Mouse (Mus musculus): Measurements from ENCODE around the gene Krtap19-9b. TPM values are rescaled to one million over a fixed set of nuclear protein-coding genes. Genes with fewer than 3 reads are reported as not detected.

Gene Krtap19-9b
- polyA plus RNA-seq, 1 experiment from 2014 or later, result not detected

Other genes with a start within 250 kb of the Krtap19-9b start
- not detected in 2 replicates for gene 2310061N02Rik, start 224.3 kb downstream of the Krtap19-9b start, polyA plus RNA-seq (2014; fragmentation: Nextera tagmentation; extraction: Ambion mirVana)
- not detected in 2 replicates for gene Krtap13-1, start 203.4 kb downstream of the Krtap19-9b start, polyA plus RNA-seq (2014; fragmentation: Nextera tagmentation; extraction: Ambion mirVana)
- gene Krtap13, start 180.6 kb downstream of the Krtap19-9b start, polyA plus RNA-seq (2014; fragmentation: Nextera tagmentation; extraction: Ambion mirVana), result not detected in 2 replicates
- not detected in 2 replicates for gene 2310034C09Rik, start 173.4 kb downstream of the Krtap19-9b start, polyA plus RNA-seq (2014; fragmentation: Nextera tagmentation; extraction: Ambion mirVana)
- not detected in 2 replicates for gene 2310057N15Rik, start 158.1 kb downstream of the Krtap19-9b start, polyA plus RNA-seq (2014; fragmentation: Nextera tagmentation; extraction: Ambion mirVana)
- gene Gm5965, start 154.4 kb downstream of the Krtap19-9b start, polyA plus RNA-seq (2014; fragmentation: Nextera tagmentation; extraction: Ambion mirVana), result not detected in 2 replicates
- not detected in 2 replicates for gene Gm20741, start 120.0 kb downstream of the Krtap19-9b start, polyA plus RNA-seq (2014; fragmentation: Nextera tagmentation; extraction: Ambion mirVana)
- gene Krtap15, start 112.0 kb downstream of the Krtap19-9b start, polyA plus RNA-seq (2014; fragmentation: Nextera tagmentation; extraction: Ambion mirVana), result not detected in 2 replicates
- not detected in 2 replicates for gene Krtap14, start 106.1 kb downstream of the Krtap19-9b start, polyA plus RNA-seq (2014; fragmentation: Nextera tagmentation; extraction: Ambion mirVana)
- gene Krtap19-1, start 62.9 kb downstream of the Krtap19-9b start, polyA plus RNA-seq (2014; fragmentation: Nextera tagmentation; extraction: Ambion mirVana), result not detected in 2 replicates
- gene Krtap19-2, start 58.0 kb downstream of the Krtap19-9b start, polyA plus RNA-seq (2014; fragmentation: Nextera tagmentation; extraction: Ambion mirVana), result not detected in 2 replicates
- not detected in 2 replicates for gene Krtap19-3, start 54.2 kb downstream of the Krtap19-9b start, polyA plus RNA-seq (2014; fragmentation: Nextera tagmentation; extraction: Ambion mirVana)
- not detected in 2 replicates for gene Krtap19-4, start 47.2 kb downstream of the Krtap19-9b start, polyA plus RNA-seq (2014; fragmentation: Nextera tagmentation; extraction: Ambion mirVana)
- not detected in 2 replicates for gene Krtap19-5, start 35.8 kb downstream of the Krtap19-9b start, polyA plus RNA-seq (2014; fragmentation: Nextera tagmentation; extraction: Ambion mirVana)
- not detected in 2 replicates for gene Krtap16-3, start 30.6 kb upstream of the Krtap19-9b start, polyA plus RNA-seq (2014; fragmentation: Nextera tagmentation; extraction: Ambion mirVana)
- gene Krtap22-2, start 78.5 kb upstream of the Krtap19-9b start, polyA plus RNA-seq (2014; fragmentation: Nextera tagmentation; extraction: Ambion mirVana), result not detected in 2 replicates
- not detected in 2 replicates for gene Gm10229, start 83.0 kb upstream of the Krtap19-9b start, polyA plus RNA-seq (2014; fragmentation: Nextera tagmentation; extraction: Ambion mirVana)
- not detected in 2 replicates for gene Krtap6-1, start 99.4 kb upstream of the Krtap19-9b start, polyA plus RNA-seq (2014; fragmentation: Nextera tagmentation; extraction: Ambion mirVana)
- not detected in 2 replicates for gene Gm10228, start 109.2 kb upstream of the Krtap19-9b start, polyA plus RNA-seq (2014; fragmentation: Nextera tagmentation; extraction: Ambion mirVana)
- gene Krtap6-5, start 115.6 kb upstream of the Krtap19-9b start, polyA plus RNA-seq (2014; fragmentation: Nextera tagmentation; extraction: Ambion mirVana), result not detected in 2 replicates
- not detected in 2 replicates for gene 1110025L11Rik, start 131.7 kb upstream of the Krtap19-9b start, polyA plus RNA-seq (2014; fragmentation: Nextera tagmentation; extraction: Ambion mirVana)
- not detected in 2 replicates for gene Krtap6-3, start 151.8 kb upstream of the Krtap19-9b start, polyA plus RNA-seq (2014; fragmentation: Nextera tagmentation; extraction: Ambion mirVana)
- not detected in 2 replicates for gene Gm6358, start 208.6 kb upstream of the Krtap19-9b start, polyA plus RNA-seq (2014; fragmentation: Nextera tagmentation; extraction: Ambion mirVana)
- not detected in 2 replicates for gene Gm10061, start 218.8 kb upstream of the Krtap19-9b start, polyA plus RNA-seq (2014; fragmentation: Nextera tagmentation; extraction: Ambion mirVana)
- gene Gm9789, start 225.7 kb upstream of the Krtap19-9b start, polyA plus RNA-seq (2014; fragmentation: Nextera tagmentation; extraction: Ambion mirVana), result not detected in 2 replicates
- gene Gm7735, start 237.2 kb upstream of the Krtap19-9b start, polyA plus RNA-seq (2014; fragmentation: Nextera tagmentation; extraction: Ambion mirVana), result not detected in 2 replicates
- not detected in 2 replicates for gene 1110057P08Rik, start 242.5 kb upstream of the Krtap19-9b start, polyA plus RNA-seq (2014; fragmentation: Nextera tagmentation; extraction: Ambion mirVana)